Mouse (Mus musculus): ENCODE results near the gene Pdcd1.

DNA sequence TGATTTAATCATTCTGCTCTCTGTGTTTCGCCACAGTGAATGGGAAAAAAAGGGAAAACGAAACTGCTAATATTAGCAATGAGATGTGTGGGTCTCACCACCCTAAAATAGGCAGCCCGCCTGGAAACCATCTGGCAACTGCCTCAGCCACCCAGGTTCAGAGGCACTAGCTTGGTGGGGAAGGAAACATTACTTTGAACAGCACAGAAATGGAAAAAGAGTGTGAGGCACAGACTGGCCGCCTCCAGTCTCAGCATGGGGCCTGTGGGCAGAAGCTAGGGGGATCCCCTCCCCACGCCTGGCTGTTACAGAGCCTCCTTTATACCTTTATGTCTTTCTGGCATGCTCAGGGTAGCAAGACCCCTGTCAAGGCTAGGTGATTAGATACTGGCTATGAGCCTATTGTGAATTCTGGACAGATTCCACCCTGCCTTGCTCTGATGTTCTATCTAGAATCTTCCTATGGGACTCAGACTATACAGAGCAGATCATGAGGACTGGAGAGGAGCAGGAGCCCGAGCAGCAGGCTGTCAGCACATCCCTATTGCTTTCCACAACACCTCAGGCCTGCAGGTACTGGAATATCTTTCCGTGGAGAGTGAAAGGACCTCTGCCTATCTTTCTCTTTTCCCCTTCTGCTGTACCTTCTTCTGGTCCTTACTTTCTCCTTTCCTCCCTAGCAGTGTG, 1.3 kb upstream of the Pdcd1 start:
- TF ChIP-seq POLR2A (IDR thresholded peaks at IDR 0.05; ENCODE audit: low read depth, low read length) (no peak), CTCF (IDR thresholded peaks at IDR 0.05; ENCODE audit: extremely low read depth, insufficient read depth, insufficient read length, insufficient replicate concordance) (no peak)
